Mouse (Mus musculus) neural tube, embryonic 15.5 days (tissue): Measurements from ENCODE around the gene Fam53b. TPM values are rescaled to one million over a fixed set of nuclear protein-coding genes. Genes with fewer than 3 reads are reported as not detected.
A peak's percentile ranks its signal among the peaks of the same experiment; 100 is the strongest.

ENCODE experiments used
- ATAC-seq: fragments of 200-750 bp; cut with Nextera tagmentation; 2 replicates; pipeline ENCODE4 v1.8.0; 2017; ENCODE audit warnings: mild to moderate bottlenecking, moderate TSS enrichment, moderate library complexity; ENCODE audit not compliant: low FRiP score
- H3K27ac ChIP-seq: fragments of 300-500 bp; sonication (generic); replicated peaks from 2 replicates; pipeline ENCODE4 v1.5.1; 2015; ENCODE audit warnings: mild to moderate bottlenecking, inconsistent platforms
- H3K27me3 ChIP-seq: fragments of 300-500 bp; sonication (generic); replicated peaks from 2 replicates; pipeline ENCODE4 v1.6.1; 2015; ENCODE audit warnings: inconsistent platforms
- H3K36me3 ChIP-seq: fragments of 300-500 bp; sonication (generic); 2 replicates; pipeline ENCODE4 v1.6.1; 2015; ENCODE audit warnings: inconsistent platforms
- H3K4me1 ChIP-seq: fragments of 300-500 bp; sonication (generic); 2 replicates; pipeline ENCODE4 v1.6.1; 2015; ENCODE audit warnings: inconsistent platforms
- H3K4me2 ChIP-seq: fragments of 300-500 bp; sonication (generic); 2 replicates; pipeline ENCODE4 v1.6.1; 2015; ENCODE audit warnings: inconsistent platforms, mild to moderate bottlenecking, moderate library complexity
- H3K4me3 ChIP-seq: fragments of 300-500 bp; sonication (generic); replicated peaks from 2 replicates; pipeline ENCODE4 v1.5.1; 2015; ENCODE audit warnings: mild to moderate bottlenecking, inconsistent platforms
- H3K9ac ChIP-seq: fragments of 300-500 bp; sonication (generic); replicated peaks from 2 replicates; pipeline ENCODE4 v1.6.1; 2015; ENCODE audit warnings: mild to moderate bottlenecking, inconsistent platforms
- H3K9me3 ChIP-seq: fragments of 300-500 bp; sonication (generic); replicated peaks from 2 replicates; pipeline ENCODE4 v1.6.1; 2016; ENCODE audit warnings: inconsistent platforms
- WGBS: fragments of 180-500 bp; shearing (Covaris S2); methylation state at CpG from one replicate; pipeline ENCODE4 v1.1.7; 2015; ENCODE audit warnings: mixed read lengths; 5-methylcytosine and 5-hydroxymethylcytosine counted together
- polyA plus RNA-seq: library from polyadenylated mRNA; unstranded; fragments of >200 nt; fragmentation: Nextera tagmentation; extraction: Ambion mirVana; gene quantifications from 2 replicates; pipeline ENCODE4 v1.2.1, GENCODE M21; 2015

The Fam53b gene
- polyA plus RNA-seq, 1 experiment from 2014 or later, result 12.4 TPM

- 92% methylated on average over 5 of the region's 5 CpGs for WGBS
- no peak overlapping the region for H3K4me2 ChIP-seq
- no peak overlapping the region for H3K4me3 ChIP-seq
- H3K27ac ChIP-seq, result no peak overlapping the region
- H3K27me3 ChIP-seq, result no peaks in the 10 kb centered on the region
- H3K9ac ChIP-seq, result no peak overlapping the region
- no peak for ATAC-seq
- H3K4me1 ChIP-seq, result peaks cover 18% of the 10 kb centered on the region
- peaks cover 7% of the 10 kb centered on the region; the same call in 1 of the 2 replicates for H3K36me3 ChIP-seq
- H3K9me3 ChIP-seq, result no peaks in the 10 kb centered on the region
Observed at GRCm38 (mm10) chr7:132772440-132772839, 41.2 kb downstream of the Fam53b start.

GRCm38 (mm10) chr7:132768498-132769344 is 45.0 kb downstream of the Fam53b start:
- no peak for ATAC-seq
- peaks cover 29% of the 10 kb centered on the region for H3K4me1 ChIP-seq
- H3K9ac ChIP-seq, result no peak overlapping the region
- no peaks in the 10 kb centered on the region for H3K36me3 ChIP-seq
- no peak overlapping the region for H3K4me2 ChIP-seq
- no peak overlapping the region for H3K27ac ChIP-seq
- no peaks in the 10 kb centered on the region for H3K9me3 ChIP-seq
- H3K27me3 ChIP-seq, result no peaks in the 10 kb centered on the region
- no peak overlapping the region for H3K4me3 ChIP-seq
- 75% methylated on average over 12 of the region's 12 CpGs for WGBS

GRCm38 (mm10) chr7:132767999-132768370 is 45.7 kb downstream of the Fam53b start:
- no peaks in the 10 kb centered on the region for H3K36me3 ChIP-seq
- ATAC-seq, result no peak
- no peaks in the 10 kb centered on the region for H3K27me3 ChIP-seq
- 76% methylated on average over 4 of the region's 4 CpGs for WGBS
- H3K9ac ChIP-seq, result no peak overlapping the region
- H3K4me1 ChIP-seq, result peaks cover 29% of the 10 kb centered on the region
- no peak overlapping the region for H3K4me2 ChIP-seq
- no peak overlapping the region for H3K4me3 ChIP-seq
- H3K27ac ChIP-seq, result no peak overlapping the region; the same call in 1 of the 2 replicates
- H3K9me3 ChIP-seq, result no peaks in the 10 kb centered on the region

GRCm38 (mm10) chr7:132767233-132767998 is 46.3 kb downstream of the Fam53b start:
- H3K4me1 ChIP-seq, result peaks cover 29% of the 10 kb centered on the region
- no peaks in the 10 kb centered on the region for H3K36me3 ChIP-seq
- peak; percentile 61 for ATAC-seq
- H3K27me3 ChIP-seq, result no peaks in the 10 kb centered on the region
- H3K27ac ChIP-seq, result no peak overlapping the region
- H3K4me3 ChIP-seq, result no peak overlapping the region
- H3K4me2 ChIP-seq, result no peak overlapping the region
- 18% methylated on average over 12 of the region's 12 CpGs for WGBS
- no peaks in the 10 kb centered on the region for H3K9me3 ChIP-seq
- H3K9ac ChIP-seq, result no peak overlapping the region

- H3K27me3 ChIP-seq, result no peaks in the 10 kb centered on the region
- no peak overlapping the region for H3K9ac ChIP-seq
- no peak overlapping the region for H3K4me3 ChIP-seq
- H3K9me3 ChIP-seq, result no peaks in the 10 kb centered on the region
- H3K4me1 ChIP-seq, result peaks cover 29% of the 10 kb centered on the region
- no peak overlapping the region for H3K4me2 ChIP-seq
- H3K36me3 ChIP-seq, result no peaks in the 10 kb centered on the region
- 84% methylated on average over 11 of the region's 11 CpGs for WGBS
- no peak overlapping the region for H3K27ac ChIP-seq
- ATAC-seq, result no peak
Observed at GRCm38 (mm10) chr7:132766235-132766871, 47.3 kb downstream of the Fam53b start.

- Histone ChIP-seq H3K4me1 (peaks cover 27% of the 10 kb centered on the region), H3K27me3 (no peaks in the 10 kb centered on the region), H3K4me2 (no peak overlapping the region), H3K4me3 (no peak overlapping the region), H3K9me3 (no peaks in the 10 kb centered on the region), H3K9ac (no peak overlapping the region), H3K27ac (no peak overlapping the region), H3K36me3 (no peaks in the 10 kb centered on the region)
- no peak for ATAC-seq
- 76% methylated on average over 3 of the region's 3 CpGs for WGBS
Observed at GRCm38 (mm10) chr7:132765629-132766186, 48.0 kb downstream of the Fam53b start.

- 81% methylated on average over 4 of the region's 4 CpGs for WGBS
- H3K9ac ChIP-seq, result no peak overlapping the region
- no peaks in the 10 kb centered on the region for H3K9me3 ChIP-seq
- peaks cover 27% of the 10 kb centered on the region for H3K4me1 ChIP-seq
- no peak overlapping the region for H3K4me3 ChIP-seq
- H3K4me2 ChIP-seq, result no peak overlapping the region
- no peak for ATAC-seq
- H3K27ac ChIP-seq, result no peak overlapping the region
- no peaks in the 10 kb centered on the region for H3K36me3 ChIP-seq
- no peaks in the 10 kb centered on the region for H3K27me3 ChIP-seq
Observed at GRCm38 (mm10) chr7:132764896-132765491, 48.7 kb downstream of the Fam53b start.

GRCm38 (mm10) chr7:132764314-132764713 is 49.4 kb downstream of the Fam53b start:
- H3K27me3 ChIP-seq, result no peaks in the 10 kb centered on the region
- H3K36me3 ChIP-seq, result 0 out of 2 replicates have a peak, but pooled peaks cover 7% of the 10 kb centered on the region
- no peak overlapping the region for H3K27ac ChIP-seq
- H3K4me1 ChIP-seq, result peaks cover 27% of the 10 kb centered on the region
- no peak for ATAC-seq
- H3K9ac ChIP-seq, result no peak overlapping the region
- H3K4me3 ChIP-seq, result no peak overlapping the region
- no peak overlapping the region for H3K4me2 ChIP-seq
- H3K9me3 ChIP-seq, result no peaks in the 10 kb centered on the region
- WGBS, result 91% methylated on average over 4 of the region's 4 CpGs

- Histone ChIP-seq H3K36me3 (0 out of 2 replicates have a peak, but pooled peaks cover 11% of the 10 kb centered on the region), H3K27me3 (no peaks in the 10 kb centered on the region), H3K4me2 (no peak overlapping the region), H3K27ac (no peak overlapping the region), H3K4me1 (peaks cover 27% of the 10 kb centered on the region), H3K4me3 (no peak overlapping the region), H3K9me3 (no peaks in the 10 kb centered on the region), H3K9ac (no peak overlapping the region)
- WGBS, result 90% methylated on average over 5 of the region's 5 CpGs
- no peak for ATAC-seq
Observed at GRCm38 (mm10) chr7:132763911-132764310, 49.8 kb downstream of the Fam53b start.

- no peak overlapping the region for H3K27ac ChIP-seq
- no peak overlapping the region for H3K4me3 ChIP-seq
- no peak for ATAC-seq
- no peaks in the 10 kb centered on the region for H3K27me3 ChIP-seq
- peaks cover 16% of the 10 kb centered on the region for H3K36me3 ChIP-seq
- peaks cover 23% of the 10 kb centered on the region for H3K4me1 ChIP-seq
- no peaks in the 10 kb centered on the region for H3K9me3 ChIP-seq
- no peak overlapping the region for H3K4me2 ChIP-seq
- 95% methylated on average over 6 of the region's 6 CpGs for WGBS
- no peak overlapping the region for H3K9ac ChIP-seq
Observed at GRCm38 (mm10) chr7:132763351-132763750, 50.3 kb downstream of the Fam53b start.

- 90% methylated on average over 2 of the region's 2 CpGs for WGBS
- Histone ChIP-seq H3K4me2 (no peak overlapping the region), H3K4me3 (no peak overlapping the region), H3K36me3 (peaks cover 27% of the 10 kb centered on the region), H3K9ac (no peak overlapping the region), H3K9me3 (no peaks in the 10 kb centered on the region), H3K27me3 (no peaks in the 10 kb centered on the region), H3K4me1 (peaks cover 5% of the 10 kb centered on the region), H3K27ac (no peak overlapping the region)
- no peak for ATAC-seq
Observed at GRCm38 (mm10) chr7:132761409-132761808, 52.3 kb downstream of the Fam53b start.
